Mouse (Mus musculus): Measurements from ENCODE around the gene Cep55.

Cep55 gene

GRCm38 (mm10) chr19:38096858-38097758 lies 42.3 kb downstream of the Cep55 start, which contains the start of gene Ffar4:
Gene Ffar4, plus strand, starts transcription at chr19:38097071.
- no peak for DNase-seq (ENCODE audit: low read depth, low spot score)

- DNase-seq (ENCODE audit: low read depth, low spot score): no peak
Observed at GRCm38 (mm10) chr19:38107871-38108270, 53.1 kb downstream of the Cep55 start.

GRCm38 (mm10) chr19:38109506-38110242 lies 54.9 kb downstream of the Cep55 start:
- DNase-seq (ENCODE audit: low read depth, low spot score): no peak

GRCm38 (mm10) chr19:38111056-38111455 lies 56.2 kb downstream of the Cep55 start:
- peak; percentile 42 for DNase-seq (ENCODE audit: low read depth, low spot score)

DNA sequence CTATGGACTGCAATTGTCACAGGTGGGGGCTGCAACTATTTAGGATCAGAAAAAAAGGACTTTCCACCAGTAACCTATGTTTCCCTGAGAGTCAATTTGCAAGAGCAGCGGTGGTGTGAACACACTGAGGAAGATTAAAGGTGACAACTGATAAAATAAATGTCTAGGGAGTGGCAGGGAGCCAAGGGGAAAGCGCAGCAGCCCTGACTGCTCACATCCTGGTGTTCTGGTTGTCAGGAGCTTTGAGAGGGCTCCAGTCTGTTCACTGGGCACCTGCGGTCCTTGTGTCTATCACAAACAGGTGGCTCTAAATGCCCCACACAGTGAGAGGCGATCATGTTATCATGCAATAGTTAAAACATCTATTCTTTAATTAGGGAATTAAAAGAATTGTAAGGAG lies 57.8 kb downstream of the Cep55 start:
- DNase-seq (ENCODE audit: low read depth, low spot score): no peak

GRCm38 (mm10) chr19:38114834-38115491 lies 60.2 kb downstream of the Cep55 start:
- DNase-seq (ENCODE audit: low read depth, low spot score): no peak

DNA sequence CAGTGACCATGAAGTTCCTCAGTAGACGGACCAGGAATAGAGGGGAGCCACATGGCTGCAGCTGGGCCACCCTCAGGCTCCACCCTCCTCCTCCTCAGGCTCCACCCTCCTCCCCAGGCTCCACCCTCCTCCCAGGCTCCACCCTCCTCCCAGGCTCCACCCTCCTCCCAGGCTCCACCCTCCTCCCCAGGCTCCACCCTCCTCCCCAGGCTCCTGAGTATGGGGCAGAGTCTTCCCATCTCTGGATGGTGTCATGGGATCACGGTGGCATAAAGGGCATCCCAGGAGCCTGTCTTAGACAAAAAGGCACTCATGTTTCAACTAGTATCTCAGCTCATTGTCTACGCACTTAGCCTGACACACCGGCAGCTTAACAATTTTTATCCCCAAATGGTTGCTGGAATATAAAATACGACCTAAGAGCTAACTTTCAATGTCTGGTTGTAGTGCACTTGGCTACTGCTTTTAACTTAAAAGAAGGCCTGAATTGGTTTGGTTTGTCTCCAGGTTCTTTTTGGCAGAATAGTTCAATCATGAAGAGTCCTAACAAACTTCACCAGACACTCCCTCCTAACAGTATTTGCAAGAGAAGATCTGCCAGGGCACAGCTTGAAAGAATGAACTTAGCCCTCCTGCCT lies 65.4 kb downstream of the Cep55 start:
- no peak for DNase-seq (ENCODE audit: low read depth, low spot score)

- no peak for DNase-seq (ENCODE audit: low read depth, low spot score)
Observed at GRCm38 (mm10) chr19:38123921-38124320, 69.1 kb downstream of the Cep55 start.
